Mouse (Mus musculus): ENCODE measurements around the gene Gnat2.
A peak's percentile ranks its signal among the peaks of the same experiment; 100 is the strongest.

The Gnat2 gene

GRCm38 (mm10) chr3:108092536-108093115, at the start of gene Gnat2:
Gene Gnat2 (plus strand): TSS chr3:108092789.
- DNase-seq (ENCODE audit: low read depth, low spot score): no peak

GRCm38 (mm10) chr3:108044394-108045140, 48.0 kb upstream of the Gnat2 start, which contains the start of gene Gstm4:
Gene Gstm4 (minus strand): TSS chr3:108044894.
- DNase-seq (ENCODE audit: low read depth, low spot score): peak; percentile 90

GRCm38 (mm10) chr3:108046944-108047655, 45.5 kb upstream of the Gnat2 start:
- DNase-seq (ENCODE audit: low read depth, low spot score): no peak

GRCm38 (mm10) chr3:108048306-108048705, 44.3 kb upstream of the Gnat2 start:
- no peak for DNase-seq (ENCODE audit: low read depth, low spot score)

- no peak for DNase-seq (ENCODE audit: low read depth, low spot score)
Measured at GRCm38 (mm10) chr3:108050493-108050892, 42.1 kb upstream of the Gnat2 start.

GRCm38 (mm10) chr3:108061420-108061819, 31.2 kb upstream of the Gnat2 start:
- DNase-seq (ENCODE audit: low read depth, low spot score): peak; percentile 82

GRCm38 (mm10) chr3:108062648-108063047, 29.9 kb upstream of the Gnat2 start:
- DNase-seq (ENCODE audit: low read depth, low spot score): no peak

GRCm38 (mm10) chr3:108064672-108065071, 27.9 kb upstream of the Gnat2 start:
- DNase-seq (ENCODE audit: low read depth, low spot score): no peak

GRCm38 (mm10) chr3:108065551-108065950, 27.0 kb upstream of the Gnat2 start:
- DNase-seq (ENCODE audit: low read depth, low spot score): no peak

GRCm38 (mm10) chr3:108067370-108067934, 25.1 kb upstream of the Gnat2 start:
- no peak for DNase-seq (ENCODE audit: low read depth, low spot score)

- peak; percentile 45 for DNase-seq (ENCODE audit: low read depth, low spot score)
Measured at GRCm38 (mm10) chr3:108068826-108069225, 23.8 kb upstream of the Gnat2 start.

- peak; percentile 64 for DNase-seq (ENCODE audit: low read depth, low spot score)
Measured at GRCm38 (mm10) chr3:108069231-108069870, 23.2 kb upstream of the Gnat2 start.

GRCm38 (mm10) chr3:108070295-108071293, 22.0 kb upstream of the Gnat2 start:
- DNase-seq (ENCODE audit: low read depth, low spot score): peak; percentile 81

- DNase-seq (ENCODE audit: low read depth, low spot score): no peak
Measured at GRCm38 (mm10) chr3:108072983-108073569, 19.5 kb upstream of the Gnat2 start.

GRCm38 (mm10) chr3:108076836-108077235, 15.8 kb upstream of the Gnat2 start:
- DNase-seq (ENCODE audit: low read depth, low spot score): no peak

- no peak for DNase-seq (ENCODE audit: low read depth, low spot score)
Measured at GRCm38 (mm10) chr3:108081681-108082080, 10.9 kb upstream of the Gnat2 start.

GRCm38 (mm10) chr3:108082251-108082875, 10.2 kb upstream of the Gnat2 start:
- no peak for DNase-seq (ENCODE audit: low read depth, low spot score)

- DNase-seq (ENCODE audit: low read depth, low spot score): no peak
Measured at GRCm38 (mm10) chr3:108083161-108083560, 9.4 kb upstream of the Gnat2 start.

- no peak for DNase-seq (ENCODE audit: low read depth, low spot score)
Measured at GRCm38 (mm10) chr3:108083904-108084407, 8.6 kb upstream of the Gnat2 start.
